Mouse (Mus musculus) ovary, postnatal 36 days (tissue): ENCODE measurements around the gene Idh3a.
A peak's percentile ranks its signal among the peaks of the same experiment; 100 is the strongest.
"Not testable (repeated sequence)": the region's sequence is repeated elsewhere in the genome, so short reads cannot be mapped to it uniquely, and the experiment has no call there.

ENCODE experiments used
- DNase-seq: peaks from one replicate; pipeline ENCODE4 v3.0.0; 2022; ENCODE audit warnings: low spot score, mixed read lengths

The Idh3a gene

GRCm38 (mm10) chr9:54587863-54588262, 1.7 kb downstream of the Idh3a start:
- DNase-seq: no peak

DNA sequence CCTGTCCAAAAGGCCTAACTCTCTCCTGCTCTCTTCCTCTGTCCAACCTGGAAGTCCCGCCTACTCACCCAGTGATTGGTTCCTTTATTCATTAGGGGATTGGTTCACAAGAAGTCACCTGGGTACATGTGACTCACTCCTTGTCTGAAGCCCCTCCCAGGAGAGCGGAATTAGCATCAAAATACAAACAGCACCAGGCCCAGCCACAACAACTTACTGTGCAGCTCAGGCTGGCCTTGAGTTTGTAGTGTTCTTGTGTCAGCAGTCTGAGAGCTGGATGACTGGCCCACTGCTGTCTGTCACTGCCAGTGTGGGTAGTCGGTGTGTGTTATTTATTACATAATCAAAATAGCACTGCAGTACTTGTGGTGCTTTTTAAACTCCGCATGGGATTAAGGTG, 7.5 kb downstream of the Idh3a start:
- DNase-seq: not testable (repeated sequence)

GRCm38 (mm10) chr9:54596752-54597465, 10.8 kb downstream of the Idh3a start:
- DNase-seq: no peak

DNA sequence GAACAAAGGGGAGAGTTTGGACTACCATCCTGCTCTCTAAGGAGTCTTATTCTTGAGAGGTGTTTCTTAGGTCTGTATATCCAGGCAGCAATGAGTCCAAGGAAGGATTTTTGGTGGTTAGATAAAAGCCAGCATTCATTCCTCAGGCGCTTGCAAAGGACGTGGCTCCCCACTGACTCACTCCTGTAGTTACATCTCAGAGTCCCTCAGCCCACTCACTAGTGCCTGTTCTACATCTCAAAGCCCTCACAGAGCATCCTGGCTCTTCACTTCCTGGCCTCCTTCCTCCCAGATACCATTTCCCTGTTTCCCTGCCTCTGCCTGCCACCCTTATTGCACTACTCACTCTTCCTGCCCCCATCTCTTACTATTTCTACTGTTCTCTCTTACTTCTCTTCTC, 16.3 kb downstream of the Idh3a start:
- no peak for DNase-seq

GRCm38 (mm10) chr9:54602916-54603315, 16.8 kb downstream of the Idh3a start:
- no peak for DNase-seq

DNA sequence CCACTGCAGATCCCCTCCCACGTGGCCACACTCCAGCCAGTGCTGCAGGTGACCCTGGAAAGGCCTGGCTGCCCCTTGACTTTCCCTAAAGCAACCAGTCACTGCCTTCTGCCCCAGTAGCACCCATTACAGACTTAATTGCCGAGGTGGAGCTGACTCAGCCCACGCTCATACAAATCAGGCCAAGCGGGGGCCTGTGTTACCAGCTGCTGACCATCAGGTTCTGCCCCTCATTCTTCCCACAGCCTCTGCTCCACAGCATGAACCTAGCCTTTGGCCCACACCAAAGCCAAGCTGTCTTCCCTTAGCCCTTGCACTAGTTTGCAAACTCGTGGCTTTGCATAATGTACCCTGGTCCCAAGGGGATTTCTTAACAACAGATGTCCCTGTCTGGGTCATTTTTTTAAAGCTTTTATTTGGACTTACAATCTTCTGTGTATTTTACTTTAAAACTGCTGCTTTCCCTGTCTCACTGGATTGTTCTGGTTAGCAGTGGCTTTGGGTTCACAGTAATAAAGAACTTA, 18.1 kb downstream of the Idh3a start:
- no peak for DNase-seq

DNA sequence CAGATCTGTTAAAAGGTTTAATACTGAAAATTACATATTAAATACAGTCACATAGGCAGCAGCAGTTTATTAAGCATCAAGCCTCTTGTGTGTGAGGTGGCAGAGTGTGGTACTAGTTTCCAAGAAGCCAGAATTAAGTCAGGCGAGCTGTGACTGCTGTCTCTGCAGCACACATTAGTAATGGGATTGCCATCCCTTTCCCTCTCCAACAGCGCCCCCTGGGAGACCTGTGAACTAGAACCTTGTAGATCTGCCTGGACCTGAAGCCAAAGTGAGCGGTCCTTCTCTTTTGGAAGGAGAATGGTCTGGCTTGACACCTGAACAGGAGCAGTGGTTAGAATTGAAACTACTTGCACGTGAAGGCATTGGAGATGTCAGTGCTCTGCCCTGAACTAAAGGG, 18.8 kb downstream of the Idh3a start:
- DNase-seq: peak; percentile 57

- no peak for DNase-seq
These were observed 26.7 kb downstream of the Idh3a start for GRCm38 (mm10) chr9:54612781-54613191.

DNA sequence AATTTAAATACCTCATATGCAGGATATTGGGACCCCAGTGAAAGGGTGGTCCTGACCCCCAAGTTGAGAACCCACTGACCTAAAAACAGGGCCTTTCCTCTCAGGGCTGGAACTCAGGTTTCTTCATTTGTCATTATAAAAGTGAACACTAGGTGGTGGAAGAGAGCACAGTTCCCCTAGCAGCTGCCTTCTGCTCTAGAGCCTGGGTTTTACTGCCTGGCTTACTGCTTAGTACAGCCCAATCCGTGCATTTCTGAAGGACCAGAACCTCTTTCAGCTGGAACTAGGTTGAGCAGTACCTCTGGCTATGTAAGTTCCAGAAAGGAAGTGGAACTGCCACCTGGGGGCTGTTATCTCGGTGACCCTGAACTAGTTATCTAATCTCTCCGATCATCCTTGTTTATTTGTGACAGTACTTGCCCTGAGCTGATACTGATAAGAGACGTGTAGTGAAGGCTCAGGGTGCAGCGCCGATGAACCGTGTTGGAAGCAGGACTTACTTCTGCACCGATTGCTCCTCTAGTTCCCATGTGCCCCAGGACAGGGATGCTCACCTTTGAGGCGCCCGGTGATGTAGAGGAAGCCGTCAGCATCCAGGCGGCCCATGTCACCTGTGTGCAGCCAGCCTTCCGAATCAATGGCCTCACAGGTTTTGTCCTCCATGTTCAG, 28.2 kb downstream of the Idh3a start:
- DNase-seq: no peak

DNA sequence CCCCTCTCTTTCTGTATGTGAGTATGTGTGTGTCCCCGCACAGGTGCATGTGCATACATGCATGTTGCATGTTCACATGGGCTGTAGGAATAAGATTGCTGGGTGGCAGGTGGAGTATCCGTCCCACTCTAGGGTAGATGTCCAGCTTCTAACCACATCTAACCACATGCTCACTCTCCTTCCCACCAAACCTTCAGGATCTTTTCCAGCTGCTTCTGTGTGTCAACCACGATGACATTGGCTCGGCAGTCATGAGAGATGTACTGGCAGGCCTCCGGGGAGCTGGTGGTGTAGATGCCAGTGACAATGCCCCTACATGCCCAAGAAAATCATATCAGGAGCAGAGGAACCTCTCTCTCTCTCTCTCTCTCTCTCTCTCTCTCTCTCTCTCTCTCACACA, 41.1 kb downstream of the Idh3a start:
- DNase-seq: no peak

- no peak for DNase-seq
These were observed 42.6 kb downstream of the Idh3a start for GRCm38 (mm10) chr9:54628752-54629151.

GRCm38 (mm10) chr9:54629613-54630261, 43.6 kb downstream of the Idh3a start:
- DNase-seq: no peak

- DNase-seq: no peak
These were observed 44.8 kb downstream of the Idh3a start for GRCm38 (mm10) chr9:54630905-54631304.

DNA sequence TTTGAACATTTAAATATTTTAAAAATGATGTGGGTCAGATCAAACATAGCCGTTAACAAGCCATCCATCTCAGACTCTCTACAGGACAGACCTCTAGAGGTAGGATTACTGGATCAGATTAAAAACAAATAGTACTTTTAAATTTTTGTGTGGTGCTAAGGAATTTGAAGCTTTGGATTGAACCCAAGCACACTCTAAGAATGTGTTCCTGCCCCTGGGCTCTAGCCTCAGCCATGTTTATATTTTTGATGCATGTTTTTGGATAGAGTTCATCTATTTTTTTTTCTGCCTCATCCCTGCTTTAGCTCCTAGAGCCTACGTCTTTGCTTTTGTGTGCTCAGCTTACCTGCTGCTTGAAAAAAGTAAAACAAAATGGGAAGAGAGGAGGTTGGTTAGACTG, 47.3 kb downstream of the Idh3a start:
- DNase-seq: no peak

DNA sequence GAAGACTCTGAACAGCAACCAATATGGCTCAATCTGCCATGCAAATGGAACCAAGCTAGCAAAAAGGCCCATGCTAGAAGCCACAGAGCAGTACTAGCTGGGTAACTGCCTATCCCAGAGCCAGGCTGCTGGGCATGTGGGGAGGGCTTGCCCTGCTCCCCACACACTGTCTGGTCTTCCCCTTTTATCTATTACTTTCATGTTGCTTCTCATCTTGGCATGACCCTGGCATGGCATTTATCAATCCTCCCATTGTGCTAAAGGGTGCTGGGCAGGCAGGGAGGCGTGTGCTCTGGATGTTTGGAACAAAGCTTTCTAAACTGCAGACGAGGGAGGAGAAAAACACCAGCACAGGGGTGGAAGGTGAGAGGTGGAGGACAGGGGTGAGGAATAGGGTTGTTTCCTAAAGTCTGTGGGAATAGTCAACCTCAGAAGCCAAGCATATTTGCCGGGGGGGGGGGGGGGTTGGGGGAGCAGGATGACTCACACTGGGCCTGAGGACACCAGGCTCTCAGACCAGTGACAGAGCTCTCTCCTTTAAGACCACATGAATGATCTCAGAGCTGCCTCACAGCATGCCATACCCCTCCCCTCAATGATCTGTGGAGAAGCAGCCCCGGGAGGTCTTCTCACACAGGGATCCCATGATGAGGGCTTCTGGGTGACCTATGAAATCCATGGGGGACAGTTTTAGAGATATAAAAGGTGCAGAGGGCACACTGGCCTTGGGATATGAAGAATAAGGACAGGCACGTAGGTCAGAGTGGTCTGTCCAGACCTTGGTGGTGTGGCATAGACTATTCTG, 51.6 kb downstream of the Idh3a start:
- no peak for DNase-seq

- DNase-seq: no peak
These were observed 53.1 kb downstream of the Idh3a start for GRCm38 (mm10) chr9:54639192-54639591.

DNA sequence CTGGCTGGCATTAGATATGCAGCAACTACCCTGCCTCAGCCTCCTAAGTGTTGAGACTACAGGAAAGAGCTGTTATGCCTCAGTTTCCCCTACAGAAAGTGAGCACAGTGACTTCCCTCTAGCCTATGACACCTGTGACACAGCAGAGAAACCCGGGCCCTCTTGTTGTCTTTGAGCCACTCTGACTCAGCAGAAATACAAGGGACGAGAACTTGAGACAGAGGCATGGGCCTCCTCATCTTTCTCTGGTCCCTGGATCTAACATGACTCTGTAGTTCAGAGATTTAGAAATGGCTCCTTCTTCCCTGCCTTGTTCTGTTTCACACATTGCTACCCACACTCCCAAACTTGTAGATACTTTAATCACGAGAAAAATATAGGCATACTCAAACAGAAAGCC, 55.4 kb downstream of the Idh3a start:
- no peak for DNase-seq

- DNase-seq: no peak
These were observed 56.0 kb downstream of the Idh3a start for GRCm38 (mm10) chr9:54642149-54642548.

DNA sequence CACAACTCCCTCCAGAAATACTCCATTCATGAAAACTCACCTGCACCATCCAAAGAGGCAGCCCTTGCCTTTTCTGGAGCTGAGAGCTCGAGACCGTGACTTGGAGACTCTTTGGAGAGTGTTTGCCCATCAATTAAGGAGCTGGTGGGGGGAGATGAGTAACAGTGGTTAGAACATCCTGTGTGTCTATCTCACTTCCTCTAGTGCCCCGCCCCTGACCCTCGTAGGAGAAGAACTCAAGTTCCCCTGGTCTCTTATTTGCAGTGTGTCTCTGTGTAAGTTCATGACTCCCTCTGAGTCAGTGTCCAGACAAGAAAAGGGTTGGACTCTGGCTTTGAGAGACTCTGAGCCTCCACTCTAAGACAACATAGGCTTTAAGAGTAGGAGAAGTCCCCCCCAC, 56.4 kb downstream of the Idh3a start:
- DNase-seq: no peak

DNA sequence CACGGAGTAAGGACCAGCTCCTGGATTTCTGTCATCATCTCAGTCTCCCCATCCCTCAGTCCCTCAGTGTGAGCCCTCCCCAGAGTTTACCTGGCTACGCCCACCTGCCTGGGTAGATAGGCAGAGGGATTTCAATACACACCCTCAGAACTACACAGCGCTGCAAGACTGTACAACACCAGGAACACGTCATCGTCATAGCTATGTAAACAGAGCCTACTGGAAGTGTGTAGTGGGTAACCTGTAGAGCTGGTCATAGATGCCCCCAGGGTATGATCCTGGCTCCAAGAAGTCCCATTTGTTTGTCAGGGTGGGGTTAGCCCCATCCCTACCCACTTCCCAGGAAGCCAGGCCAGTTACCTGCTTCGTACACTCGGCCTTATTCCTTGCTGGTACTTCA, 57.0 kb downstream of the Idh3a start:
- no peak for DNase-seq

DNA sequence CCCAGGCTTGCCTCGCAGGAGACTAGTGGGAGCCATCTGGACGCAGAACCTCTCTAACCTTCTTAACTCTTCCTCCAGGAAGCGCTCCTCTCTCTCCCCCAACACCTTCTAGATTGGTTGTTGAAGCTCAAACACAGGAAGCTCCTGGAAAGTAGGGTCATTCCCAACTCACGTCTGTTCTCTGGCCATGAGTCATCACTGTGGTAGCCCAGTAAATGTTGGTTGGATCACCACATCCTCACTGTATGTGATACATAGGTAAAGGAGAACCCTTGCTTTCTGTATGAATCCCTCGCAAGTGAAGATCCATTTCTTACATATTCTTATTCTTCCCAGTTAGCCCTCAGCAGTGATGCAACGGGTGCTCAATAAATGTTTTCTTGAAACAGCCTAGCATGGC, 59.4 kb downstream of the Idh3a start:
- no peak for DNase-seq

DNA sequence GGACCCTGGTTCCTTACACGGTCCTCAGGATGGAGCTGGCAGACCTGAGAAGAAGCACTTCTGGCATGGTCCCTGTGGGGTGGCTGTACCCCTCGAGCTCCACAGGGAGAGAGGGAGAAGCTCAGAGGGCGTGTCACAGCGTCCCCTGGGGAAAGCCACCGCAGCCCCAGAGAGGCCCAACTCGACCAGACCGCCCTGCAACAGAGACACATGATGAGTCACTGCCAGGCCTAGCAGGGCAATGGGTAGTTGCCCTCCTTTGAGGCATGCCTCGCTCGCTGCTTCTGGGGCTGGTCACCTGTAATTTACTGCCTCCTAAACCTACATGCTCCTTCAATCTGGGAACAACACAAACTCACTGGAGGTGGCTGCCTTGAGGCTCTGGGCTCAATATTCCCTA, 60.1 kb downstream of the Idh3a start:
- DNase-seq: no peak
